Mouse (Mus musculus) adrenal gland, postnatal 25 days (tissue): ENCODE measurements around the gene Sik3. TPM values are rescaled to one million over a fixed set of nuclear protein-coding genes. Genes with fewer than 3 reads are reported as not detected.

Source experiments
- DNase-seq: peaks from one replicate; pipeline ENCODE4 v3.0.0; 2021; ENCODE audit warnings: mixed read lengths
- total RNA-seq: library from RNA; stranded (reverse); gene quantifications from 2 replicates; pipeline ENCODE4 v1.2.3, GENCODE M21; 2021

Gene Sik3
- total RNA-seq, 1 experiment from 2014 or later: 63.2 TPM

- DNase-seq: peak; percentile 82
These were observed 217.2 kb downstream of the Sik3 start for GRCm38 (mm10) chr9:46229573-46230449.

DNA sequence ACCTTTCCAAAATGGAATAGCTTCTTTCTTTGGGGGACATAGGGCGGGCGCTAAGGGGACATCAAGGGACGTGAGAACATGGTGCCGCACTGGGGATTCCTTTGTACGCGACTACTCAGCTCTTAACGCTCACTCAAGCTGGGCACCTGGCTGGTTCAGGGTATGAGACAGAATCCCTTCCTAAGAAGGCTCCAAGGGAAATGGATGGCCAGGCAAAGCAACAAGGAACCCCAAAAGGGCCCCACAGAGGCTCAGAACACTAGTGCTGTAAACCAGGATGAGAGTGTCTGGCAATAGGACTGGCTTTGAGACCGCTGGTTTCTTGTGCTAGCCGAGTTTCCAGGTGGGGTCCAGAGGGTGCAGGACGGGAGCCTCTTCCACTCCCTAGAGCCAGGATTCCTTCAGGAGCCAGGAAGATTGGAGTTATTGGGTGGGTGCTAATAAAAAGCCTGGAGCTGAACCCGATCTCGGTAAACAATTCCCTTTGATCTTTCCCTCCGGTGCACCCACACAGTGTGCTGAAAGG lies 217.9 kb downstream of the Sik3 start:
- DNase-seq: no peak

DNA sequence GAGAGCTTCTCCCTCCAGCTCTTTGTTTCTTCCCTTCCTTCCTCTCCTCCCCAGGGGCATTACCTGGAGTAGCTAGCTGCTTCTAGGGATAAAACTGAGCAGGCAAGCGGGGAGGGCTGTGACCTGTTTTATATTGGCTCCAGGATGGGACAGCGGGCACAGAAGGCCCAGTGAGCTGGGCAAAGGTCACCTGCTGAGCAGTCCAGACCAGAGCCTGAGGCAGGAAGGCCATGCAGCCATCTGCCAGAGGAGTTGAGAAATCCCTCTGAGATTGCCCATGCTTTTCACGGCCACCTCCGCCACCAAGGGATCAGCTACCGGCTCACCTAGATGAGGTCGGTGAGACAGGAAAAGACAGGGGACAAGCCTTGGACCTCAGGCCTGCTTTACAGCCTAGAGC lies 222.6 kb downstream of the Sik3 start:
- no peak for DNase-seq

GRCm38 (mm10) chr9:46235596-46235648 lies 222.8 kb downstream of the Sik3 start, which contains the start of gene Apoc3:
Gene Apoc3, minus strand, starts transcription at chr9:46235636.
- DNase-seq: no peak

DNA sequence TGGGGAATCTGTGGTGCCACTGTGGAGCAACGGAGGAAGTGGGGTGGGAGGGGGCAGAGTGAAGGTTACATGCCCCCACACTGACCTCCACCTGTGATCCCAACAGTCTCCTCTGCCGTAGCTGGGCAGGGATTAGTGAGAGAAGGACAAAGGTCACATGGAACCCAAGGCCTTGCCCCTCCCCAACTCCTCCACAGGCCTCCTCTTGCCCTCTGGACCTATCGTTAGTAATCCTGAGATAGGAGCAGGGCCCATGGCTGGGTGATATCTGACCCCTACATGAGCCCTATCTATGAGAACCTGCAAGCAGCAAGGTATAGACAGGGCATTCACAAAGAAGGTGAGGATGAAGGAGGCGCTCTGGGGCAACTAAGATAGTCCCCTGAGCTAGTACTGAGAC lies 223.0 kb downstream of the Sik3 start:
- DNase-seq: no peak

DNA sequence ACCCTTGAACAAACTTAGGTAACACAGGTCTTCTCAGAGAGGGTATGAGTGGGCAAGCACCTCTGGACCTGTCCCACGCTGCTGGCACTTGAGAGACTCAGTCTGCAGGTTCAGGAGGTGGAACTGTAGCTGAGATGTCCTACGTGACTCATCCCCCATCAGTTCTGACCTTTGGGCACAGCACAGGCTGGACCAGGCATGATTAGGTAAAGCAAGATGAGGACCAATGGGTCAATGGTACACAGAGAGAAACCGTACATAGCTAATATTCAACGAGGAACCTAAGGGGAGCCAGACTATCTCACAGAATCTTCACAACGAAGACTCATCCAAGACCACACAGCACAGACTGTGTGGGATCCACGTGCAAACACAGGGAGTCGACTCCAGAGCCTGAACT lies 226.2 kb downstream of the Sik3 start:
- DNase-seq: no peak

DNA sequence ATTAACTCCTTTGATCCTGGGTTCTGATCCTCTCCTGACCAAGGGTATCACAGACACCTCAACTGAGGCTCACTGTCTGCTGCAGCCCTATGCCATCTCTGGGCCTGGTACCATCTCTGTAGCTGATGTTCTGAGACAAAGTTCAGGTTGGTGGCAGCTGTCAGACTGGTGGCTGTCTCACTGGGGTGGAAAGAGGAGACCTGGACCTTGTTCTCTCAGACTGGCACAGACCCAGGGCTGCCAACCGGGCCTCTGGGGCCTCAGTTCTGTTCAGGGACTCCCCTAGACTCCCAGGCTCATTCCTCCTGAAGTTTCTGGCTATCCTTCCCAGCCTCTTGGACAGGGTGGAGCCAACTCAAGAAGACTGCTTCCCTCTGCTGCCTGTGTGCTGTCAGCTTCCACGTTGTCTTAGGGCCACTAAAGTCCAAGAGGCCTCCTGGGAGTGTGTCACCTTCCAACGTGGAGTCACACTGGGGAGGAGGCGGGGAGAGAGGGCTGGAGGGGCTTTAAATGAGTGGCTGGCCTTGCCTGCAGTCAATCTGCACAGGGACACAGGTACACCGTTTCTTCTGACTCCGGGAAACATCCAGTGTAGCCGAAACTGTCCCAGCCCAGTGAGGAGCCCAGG lies 228.0 kb downstream of the Sik3 start, which contains the start of gene Apoa4:
Gene Apoa4, plus strand, starts transcription at position 171 of the 628 bp plus-strand sequence.
- DNase-seq: no peak

DNA sequence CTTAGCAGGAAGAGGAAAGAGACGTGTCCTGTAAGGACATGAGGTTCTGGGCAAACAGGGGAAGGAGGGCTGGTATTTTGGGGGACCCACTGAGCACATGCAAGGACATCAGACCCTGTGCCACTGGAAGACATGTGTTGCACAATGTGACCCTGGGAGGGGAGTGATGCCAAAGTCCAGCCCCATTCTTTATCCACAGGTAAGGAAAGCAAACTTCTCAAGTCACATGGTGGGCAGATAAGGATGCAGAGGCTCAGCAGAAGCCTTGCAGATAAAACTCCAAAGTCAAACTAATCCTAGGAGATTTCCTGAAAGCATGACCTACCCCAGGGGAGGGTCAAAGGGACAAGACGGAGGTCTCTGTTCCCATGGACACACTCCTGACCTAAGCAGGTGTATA lies 229.2 kb downstream of the Sik3 start:
- DNase-seq: no peak

DNA sequence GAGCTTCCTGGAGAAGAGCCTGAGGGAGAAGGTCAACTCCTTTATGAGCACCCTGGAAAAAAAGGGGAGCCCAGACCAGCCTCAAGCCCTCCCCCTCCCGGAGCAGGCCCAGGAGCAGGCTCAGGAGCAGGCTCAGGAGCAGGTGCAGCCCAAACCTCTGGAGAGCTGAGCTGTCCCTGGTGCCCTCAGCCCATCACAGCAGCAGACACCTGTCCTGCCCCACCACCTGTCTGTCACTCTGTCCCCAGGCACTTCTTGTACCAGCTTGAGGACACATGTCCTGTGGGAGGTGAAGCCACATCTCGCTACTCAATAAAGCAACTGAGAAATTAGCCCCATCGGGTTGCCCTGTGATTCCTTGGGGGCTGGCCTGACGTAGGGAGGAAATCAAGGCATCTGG lies 230.5 kb downstream of the Sik3 start:
- DNase-seq: no peak

DNA sequence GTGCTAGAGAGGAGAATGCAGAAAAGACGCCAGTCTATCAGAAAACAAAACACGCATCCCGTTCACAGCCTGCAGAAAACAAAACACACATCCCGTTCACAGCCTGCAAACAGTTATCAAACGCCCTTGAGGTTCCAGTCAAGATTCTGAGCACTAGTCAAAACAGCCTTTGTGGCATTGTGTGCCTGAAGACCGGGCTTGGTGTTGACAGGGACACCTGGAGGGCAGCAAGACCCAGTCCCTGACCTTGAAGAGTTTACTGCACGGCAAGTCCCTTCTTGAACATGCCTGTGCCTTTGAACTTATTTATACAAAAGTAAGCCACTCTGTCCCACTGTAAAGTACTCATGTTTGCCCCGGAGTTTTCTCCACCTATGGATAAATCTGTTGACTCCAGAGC lies 231.0 kb downstream of the Sik3 start:
- DNase-seq: no peak

DNA sequence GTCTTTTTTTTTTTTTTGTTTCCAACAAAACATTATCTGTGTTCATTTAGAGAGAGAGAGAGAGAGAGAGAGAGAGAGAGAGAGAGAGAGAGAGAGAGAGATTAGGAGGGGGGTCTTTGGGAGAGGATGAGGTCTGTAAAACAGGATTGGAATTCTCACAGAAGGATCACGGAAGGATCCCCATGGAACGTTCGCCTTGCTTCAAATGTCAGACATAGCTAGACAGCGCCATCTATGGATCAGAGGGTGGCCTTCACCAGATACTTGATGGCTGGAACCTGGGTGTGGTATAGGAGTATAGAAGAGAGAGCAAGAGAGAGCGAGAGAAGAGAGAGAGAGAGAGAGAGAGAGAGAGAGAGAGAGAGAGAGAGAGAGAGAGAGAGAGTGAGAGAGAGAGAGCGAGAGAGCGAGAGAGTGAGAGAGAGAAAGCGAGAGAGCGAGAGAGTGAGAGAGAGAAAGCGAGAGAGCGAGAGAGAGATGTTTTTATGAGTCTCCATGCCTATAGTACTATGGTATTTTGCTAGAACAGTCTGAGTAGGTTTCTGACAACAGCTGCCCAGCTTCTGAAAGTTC lies 234.2 kb downstream of the Sik3 start:
- DNase-seq: peak; percentile 45

DNA sequence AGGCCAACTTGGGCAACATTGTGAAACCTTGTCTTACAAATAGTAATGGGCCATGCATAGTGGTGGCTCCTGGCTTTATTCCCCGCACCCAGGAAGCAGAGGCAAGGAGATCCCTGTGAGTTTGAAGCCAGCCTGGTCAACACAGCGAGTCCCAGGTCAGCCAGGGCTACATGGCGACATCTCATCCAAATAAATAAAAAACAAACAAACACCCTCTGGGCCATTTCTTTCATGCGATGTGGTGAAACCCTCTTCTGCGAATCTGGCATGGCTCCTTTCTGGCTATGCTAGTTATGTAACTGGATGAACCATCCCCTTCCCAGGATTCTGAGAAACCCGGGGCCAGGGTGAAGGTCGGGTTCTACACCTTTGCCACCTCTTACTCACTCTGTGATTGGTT lies 243.6 kb downstream of the Sik3 start:
- no peak for DNase-seq

DNA sequence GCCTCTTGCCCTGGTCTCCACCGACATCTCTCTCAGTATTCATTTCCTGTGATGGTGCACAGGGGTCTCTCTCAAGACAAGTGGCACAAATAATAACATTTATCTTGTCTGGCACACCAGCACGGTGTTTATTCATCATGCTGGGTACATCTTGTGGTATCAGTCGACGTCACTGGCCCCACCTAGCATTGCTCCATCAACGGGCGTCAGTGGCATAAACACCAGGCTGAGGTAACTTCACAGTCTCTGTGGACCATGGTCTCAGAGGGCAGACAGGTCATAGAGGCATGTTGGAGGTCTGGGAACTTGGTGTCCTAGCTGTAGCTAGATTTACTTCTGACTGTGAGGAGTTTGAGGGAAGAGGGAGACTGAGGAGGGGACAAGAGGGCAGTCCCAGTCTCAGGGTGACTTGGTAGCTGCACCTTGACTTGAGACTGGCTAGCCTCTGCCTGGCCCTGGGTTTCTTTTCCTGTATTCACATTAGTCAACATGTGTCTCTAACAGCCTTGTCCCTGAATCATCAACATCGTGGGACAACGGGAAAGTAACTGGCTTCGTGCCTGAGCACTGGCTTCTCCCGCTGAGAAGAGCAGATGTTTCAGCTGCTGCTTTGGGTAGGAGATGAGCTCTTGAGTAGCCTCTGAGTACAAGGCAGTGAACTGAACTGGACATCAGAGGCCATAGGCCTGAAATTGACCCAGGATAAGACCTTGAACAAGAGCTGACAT lies 244.2 kb downstream of the Sik3 start:
- peak; percentile 28 for DNase-seq

GRCm38 (mm10) chr9:46257546-46257945 lies 244.9 kb downstream of the Sik3 start:
- DNase-seq: no peak

DNA sequence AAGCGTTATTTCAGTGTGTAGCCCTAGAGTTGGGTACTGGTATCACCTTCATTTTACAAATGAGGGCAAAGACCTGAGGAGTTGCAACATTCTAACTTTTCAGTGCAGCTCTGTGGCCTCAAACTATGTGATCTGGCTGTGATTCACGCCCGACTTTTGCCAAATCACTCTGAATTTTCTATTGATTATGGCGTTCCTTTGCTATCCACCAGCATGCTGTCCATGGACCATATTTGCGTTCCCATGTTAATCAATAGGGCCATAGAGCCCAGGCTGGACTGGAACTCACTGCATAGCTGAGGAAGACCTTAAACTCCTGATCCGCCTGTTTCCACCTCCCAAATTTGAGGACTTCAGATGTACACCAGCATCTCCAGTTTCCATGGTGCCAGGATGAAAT lies 246.5 kb downstream of the Sik3 start:
- DNase-seq: no peak

- peak; percentile 42 for DNase-seq
These were observed 248.5 kb downstream of the Sik3 start for GRCm38 (mm10) chr9:46261131-46261530.

GRCm38 (mm10) chr9:46268343-46268873 lies 255.8 kb downstream of the Sik3 start, which contains the start of gene Apoa5:
Gene Apoa5, plus strand, starts transcription at chr9:46268633.
- no peak for DNase-seq

DNA sequence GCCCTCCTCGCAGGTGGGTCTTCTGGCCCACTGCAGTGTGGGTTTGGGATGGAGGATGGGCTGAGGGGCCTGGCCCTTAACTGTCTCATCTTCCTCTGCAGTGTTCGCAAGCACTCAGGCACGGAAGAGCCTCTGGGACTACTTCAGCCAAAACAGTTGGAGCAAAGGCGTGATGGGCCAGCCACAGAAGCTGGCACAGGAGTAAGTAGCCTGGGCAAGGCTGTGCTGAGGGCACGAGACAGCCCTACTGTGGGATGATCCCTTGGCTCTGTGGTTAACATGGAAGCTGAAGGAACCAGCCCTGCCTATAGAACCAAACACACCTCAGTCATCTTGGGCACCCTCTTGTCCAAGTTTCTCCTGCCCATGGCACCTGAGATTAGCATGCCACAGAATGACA lies 256.5 kb downstream of the Sik3 start:
- no peak for DNase-seq

DNA sequence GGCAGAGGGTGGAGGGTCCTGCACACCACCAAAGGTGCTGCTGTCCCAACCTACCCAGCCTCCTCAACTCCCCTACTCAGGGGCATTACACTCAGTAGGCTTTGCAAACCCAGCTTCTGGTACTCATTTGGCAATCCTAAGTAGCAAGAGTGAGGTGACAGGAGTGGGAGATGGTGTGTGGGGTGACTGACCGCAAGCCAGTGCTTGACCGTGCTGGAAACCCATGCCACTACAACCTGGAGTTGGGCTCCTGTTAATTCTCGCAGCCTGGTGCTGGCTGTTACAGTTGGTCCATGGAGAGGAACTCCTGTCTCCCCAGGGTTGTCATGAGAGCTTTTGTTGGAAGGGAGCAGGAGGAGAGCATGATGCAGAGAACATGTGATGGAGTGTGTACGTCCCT lies 258.2 kb downstream of the Sik3 start:
- DNase-seq: no peak

- no peak for DNase-seq
These were observed 259.4 kb downstream of the Sik3 start for GRCm38 (mm10) chr9:46272070-46272469.

- peak; percentile 87 for DNase-seq
These were observed 260.2 kb downstream of the Sik3 start, which contains the start of gene Zpr1 for GRCm38 (mm10) chr9:46272677-46273454. Gene Zpr1, plus strand, starts transcription at chr9:46273064.
